Mouse (Mus musculus) R1 (cell line): Measurements from ENCODE around the gene Myl6.
A peak's percentile ranks its signal among the peaks of the same experiment; 100 is the strongest.

Source experiments
- DNase-seq: peaks from one replicate; pipeline ENCODE4 v3.0.0-alpha.2; 2018; ENCODE audit warnings: low read depth, low spot score

The Myl6 gene

GRCm38 (mm10) chr10:128489785-128490184 lies 4.2 kb downstream of the Myl6 start:
- peak; percentile 62 for DNase-seq

- DNase-seq = peak; percentile 84
These were observed 4.6 kb downstream of the Myl6 start for GRCm38 (mm10) chr10:128489380-128489779.

GRCm38 (mm10) chr10:128488776-128489175 lies 5.2 kb downstream of the Myl6 start:
- DNase-seq = no peak

GRCm38 (mm10) chr10:128487861-128488712 lies 5.9 kb downstream of the Myl6 start:
- no peak for DNase-seq

GRCm38 (mm10) chr10:128486370-128486769 lies 7.6 kb downstream of the Myl6 start:
- DNase-seq = no peak

GRCm38 (mm10) chr10:128474366-128474765 lies 19.6 kb downstream of the Myl6 start:
- DNase-seq = peak; percentile 84

- DNase-seq = peak; percentile 66
These were observed 33.7 kb downstream of the Myl6 start for GRCm38 (mm10) chr10:128460270-128460630.

- peak; percentile 57 for DNase-seq
These were observed 34.3 kb downstream of the Myl6 start for GRCm38 (mm10) chr10:128459409-128460269.

- DNase-seq = peak; percentile 55
These were observed 35.1 kb downstream of the Myl6 start, which contains the start of gene Smarcc2 for GRCm38 (mm10) chr10:128458719-128459408. Smarcc2 (plus strand) TSS chr10:128459248.

- peak; percentile 85 for DNase-seq
These were observed 35.6 kb downstream of the Myl6 start for GRCm38 (mm10) chr10:128458348-128458718.

- no peak for DNase-seq
These were observed 36.3 kb downstream of the Myl6 start for GRCm38 (mm10) chr10:128457676-128458075.

GRCm38 (mm10) chr10:128455280-128455679 lies 38.7 kb downstream of the Myl6 start:
- DNase-seq = peak; percentile 88

- DNase-seq = no peak
These were observed 39.5 kb downstream of the Myl6 start for GRCm38 (mm10) chr10:128454471-128454870.

GRCm38 (mm10) chr10:128451014-128451413 lies 42.9 kb downstream of the Myl6 start:
- no peak for DNase-seq

GRCm38 (mm10) chr10:128445407-128445806 lies 48.5 kb downstream of the Myl6 start:
- DNase-seq = no peak

- DNase-seq = no peak
These were observed 49.6 kb downstream of the Myl6 start for GRCm38 (mm10) chr10:128444354-128444753.

GRCm38 (mm10) chr10:128442718-128443117 lies 51.2 kb downstream of the Myl6 start:
- no peak for DNase-seq

- peak; percentile 98 for DNase-seq
These were observed 52.4 kb downstream of the Myl6 start for GRCm38 (mm10) chr10:128441324-128442119.
